In the genomic region with DNA sequence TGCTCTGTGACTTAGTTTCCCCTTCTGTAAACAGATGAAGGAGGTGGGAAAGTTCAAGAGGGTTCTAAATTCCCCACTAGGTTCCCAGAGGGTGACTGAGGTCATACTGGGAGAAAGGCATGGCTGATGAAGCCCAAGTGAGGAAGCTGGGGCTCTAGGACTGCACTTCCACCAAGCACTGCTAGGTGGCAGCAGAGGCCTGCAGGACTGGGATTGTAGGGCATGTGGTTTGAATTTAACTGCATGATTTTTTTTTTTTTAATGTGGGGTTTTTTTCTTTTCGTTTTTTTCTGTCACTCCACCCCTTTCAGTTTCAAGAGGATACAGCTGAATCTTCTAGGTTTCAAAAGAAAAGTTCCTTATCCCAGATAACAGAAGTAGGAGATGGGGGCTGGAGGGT, we compare ENCODE assay signal across 8 mouse cellular contexts. TPM values are rescaled to one million over a fixed set of nuclear protein-coding genes. Genes with fewer than 3 reads are reported as not detected.
DNase-seq lines count a peak whose midpoint lies in the region; ATAC-seq and TF ChIP-seq lines count a peak whose summit lies in the region.

No protein-coding gene starts in this region.

- H3K27me3 ChIP-seq in embryonic facial prominence, embryonic 12.5 days = no peaks in the 10 kb centered on the region
- no peaks in the 10 kb centered on the region for H3K27me3 ChIP-seq in kidney, embryonic 14.5 days (ENCODE audit: control insufficient read depth, insufficient read depth, low read length)
- no peaks in the 10 kb centered on the region for H3K27me3 ChIP-seq in limb, embryonic 15.5 days

- no peak for TF ChIP-seq POLR2A in olfactory bulb, adult 2 months (IDR thresholded peaks at IDR 0.05; ENCODE audit: insufficient read depth, low read depth, low read length)

- peaks cover 43% of the 10 kb centered on the region for H3K4me1 ChIP-seq in embryonic facial prominence, embryonic 12.5 days
- peaks cover 44% of the 10 kb centered on the region for H3K4me1 ChIP-seq in kidney, embryonic 14.5 days (ENCODE audit: control insufficient read depth, insufficient read depth, low read length)
- H3K4me1 ChIP-seq in limb, embryonic 15.5 days = peaks cover 50% of the 10 kb centered on the region
- H3K4me1 ChIP-seq in olfactory bulb, adult 2 months (ENCODE audit: control insufficient read depth, insufficient read depth, low read length) = peaks cover 44% of the 10 kb centered on the region

- 0% methylated on average over 1 of the region's 1 CpGs for WGBS in embryonic facial prominence, embryonic 12.5 days
- 0% methylated on average over 1 of the region's 1 CpGs for WGBS in kidney, embryonic 14.5 days
- WGBS in limb, embryonic 15.5 days = 0% methylated on average over 1 of the region's 1 CpGs
- 0% methylated on average over 1 of the region's 1 CpGs for WGBS in olfactory bulb, adult 2 months

- peak overlapping the region; percentile 82 for H3K27ac ChIP-seq in embryonic facial prominence, embryonic 12.5 days
- H3K27ac ChIP-seq in kidney, embryonic 14.5 days (ENCODE audit: low read depth, low read length) = peak overlapping the region; percentile 75; the same call in 1 of the 2 replicates
- H3K27ac ChIP-seq in limb, embryonic 15.5 days = peak overlapping the region; percentile 84
- no peak overlapping the region for H3K27ac ChIP-seq in olfactory bulb, adult 2 months (ENCODE audit: insufficient read depth, low read depth, low read length)

- H3K9me3 ChIP-seq in embryonic facial prominence, embryonic 12.5 days = no peaks in the 10 kb centered on the region
- no peaks in the 10 kb centered on the region for H3K9me3 ChIP-seq in kidney, embryonic 14.5 days (ENCODE audit: control insufficient read depth, low read length)
- no peaks in the 10 kb centered on the region for H3K9me3 ChIP-seq in limb, embryonic 15.5 days

- peak; percentile 82 for DNase-seq in adrenal gland, postnatal 25 days
- peak; percentile 83 to 93 for DNase-seq in heart, adult 18-20 months
- DNase-seq in thymus, postnatal 14 days = peak; percentile 77

- no peak overlapping the region for H3K9ac ChIP-seq in embryonic facial prominence, embryonic 12.5 days
- no peak overlapping the region for H3K9ac ChIP-seq in kidney, embryonic 14.5 days (ENCODE audit: low read depth, low read length)
- H3K9ac ChIP-seq in limb, embryonic 15.5 days = no peak overlapping the region

- H3K4me2 ChIP-seq in embryonic facial prominence, embryonic 12.5 days (replicated peaks) = peak overlapping the region; percentile 28
- H3K4me2 ChIP-seq in kidney, embryonic 14.5 days (replicated peaks; ENCODE audit: low read depth, low read length) = peak overlapping the region; percentile 2; the same call in 1 of the 2 replicates
- H3K4me2 ChIP-seq in limb, embryonic 15.5 days = peak overlapping the region; percentile 29; the same call in 1 of the 2 replicates

- peak; percentile 60; the same call in 1 of the 2 replicates for TF ChIP-seq CTCF in olfactory bulb, adult 2 months (IDR thresholded peaks at IDR 0.05; ENCODE audit: insufficient read depth, low read depth, low read length)

- peak; percentile 76 for ATAC-seq in CD4-positive, CD25-positive, alpha-beta regulatory T cell, adult 4 months
- no peak for ATAC-seq in embryonic facial prominence, embryonic 12.5 days (ENCODE audit: insufficient number of reproducible peaks, insufficient read depth, low FRiP score, low TSS enrichment)
- no peak for ATAC-seq in kidney, embryonic 14.5 days (ENCODE audit: low FRiP score, low TSS enrichment)
- ATAC-seq in limb, embryonic 15.5 days (ENCODE audit: insufficient number of reproducible peaks, low FRiP score, low TSS enrichment, low read depth) = no peak

- H3K4me3 ChIP-seq in embryonic facial prominence, embryonic 12.5 days = no peak overlapping the region
- H3K4me3 ChIP-seq in kidney, embryonic 14.5 days (ENCODE audit: low read length) = no peak overlapping the region
- peak overlapping the region; percentile 5; the same call in 1 of the 2 replicates for H3K4me3 ChIP-seq in limb, embryonic 15.5 days
- no peak overlapping the region for H3K4me3 ChIP-seq in olfactory bulb, adult 2 months (ENCODE audit: insufficient read depth, low read depth, low read length)

- peaks cover 18% of the 10 kb centered on the region for H3K36me3 ChIP-seq in embryonic facial prominence, embryonic 12.5 days
- H3K36me3 ChIP-seq in kidney, embryonic 14.5 days (ENCODE audit: control insufficient read depth, insufficient read depth, low read length) = peaks cover 13% of the 10 kb centered on the region
- H3K36me3 ChIP-seq in limb, embryonic 15.5 days = peaks cover 13% of the 10 kb centered on the region; the same call in 1 of the 2 replicates

RNA-seq across cellular contexts. Expression of a gene that starts 24.7 kb away (rescaled TPM):
- polyA plus RNA-seq in CD4-positive, CD25-positive, alpha-beta regulatory T cell, adult 4 months (2017; shearing (Covaris generic)) = not detected
- total RNA-seq in adrenal gland, postnatal 25 days (2021) = 76.1 and 81.2 TPM in 2 replicates
- 11.0 and 11.1 TPM in 2 replicates for polyA plus RNA-seq in embryonic facial prominence, embryonic 12.5 days (2016; fragmentation: Nextera tagmentation; extraction: Ambion mirVana)
- total RNA-seq in heart, adult 18-20 months (2021) = 10 to 100 TPM; 23.6 to 24.8 TPM
- polyA plus RNA-seq in kidney, embryonic 14.5 days (2014; fragmentation: Nextera tagmentation; extraction: Ambion mirVana) = 11.6 and 15.5 TPM in 2 replicates
- polyA plus RNA-seq in limb, embryonic 15.5 days (2015; fragmentation: Nextera tagmentation; extraction: Ambion mirVana) = 8.0 and 8.5 TPM in 2 replicates
- not detected in 2 replicates for polyA plus RNA-seq in olfactory bulb, adult 2 months (2012; ENCODE audit: insufficient read depth, insufficient read length, low replicate concordance, missing spikeins)

RNA-seq across cellular contexts. Expression of a gene that starts 44.0 kb away (rescaled TPM):
- polyA plus RNA-seq in CD4-positive, CD25-positive, alpha-beta regulatory T cell, adult 4 months (2017; shearing (Covaris generic)) = 10 to 100 TPM; 16.4 to 24.4 TPM
- 1.0 and 1.3 TPM in 2 replicates for total RNA-seq in adrenal gland, postnatal 25 days (2021)
- polyA plus RNA-seq in embryonic facial prominence, embryonic 12.5 days (2016; fragmentation: Nextera tagmentation; extraction: Ambion mirVana) = 3.4 and 4.1 TPM in 2 replicates
- 1 to 10 TPM; 4.5 to 5.4 TPM for total RNA-seq in heart, adult 18-20 months (2021)
- polyA plus RNA-seq in kidney, embryonic 14.5 days (2014; fragmentation: Nextera tagmentation; extraction: Ambion mirVana) = 2.8 and 3.1 TPM in 2 replicates
- polyA plus RNA-seq in limb, embryonic 15.5 days (2015; fragmentation: Nextera tagmentation; extraction: Ambion mirVana) = 4.4 and 6.2 TPM in 2 replicates
- polyA plus RNA-seq in olfactory bulb, adult 2 months (2012; ENCODE audit: insufficient read depth, insufficient read length, low replicate concordance, missing spikeins) = not detected in 2 replicates
